Mouse (Mus musculus) Patski (cell line): ENCODE measurements at regions not wholly inside any gene's neighbourhood (a gene's known extent, or its start where the extent isn't known, plus 50 kb on each side); places are given as distances from the start of the nearest gene placed in this dataset.

Source experiments
- ATAC-seq: fragments of 100-300 bp; one replicate; pipeline ENCODE4 v1.8.0; 2021
- CTCF ChIA-PET: fragments of 350-600 bp; sonication (Branson Sonifier 250); formaldehyde crosslinking; loops from one replicate; lab custom pipeline; 2022; ENCODE audit warnings: inconsistent platforms; lab: Charles Lee
- POLR2A ChIA-PET: fragments of 350-600 bp; sonication (Branson Sonifier 250); formaldehyde crosslinking; loops from one replicate; lab custom pipeline; 2022; ENCODE audit warnings: antibody characterized with exemption, inconsistent platforms; lab: Charles Lee
- DNase-seq: peaks from one replicate; pipeline ENCODE4 v3.0.0-alpha.2; 2011; ENCODE audit warnings: low read depth, low spot score
- H3K27me3 ChIP-seq: fragments of 371-371 bp; one replicate; pipeline ENCODE4 v1.5.1; 2021
- CTCF ChIP-seq: fragments of 100-300 bp; IDR thresholded peaks from one replicate; pipeline ENCODE4 v1.5.1; 2021
- in situ Hi-C: fragments of 300-500 bp; cut with MboI; formaldehyde crosslinking; loops from 3 replicates; pipeline ENCODE4 v1.11.1; 2018; ENCODE audit warnings: low pct_unique_long_range_greater_than_20kb, mixed read lengths

- ChIA-PET POLR2A (no interaction called here), CTCF (no interaction called here)
- no peak for TF ChIP-seq CTCF
- H3K27me3 ChIP-seq, result no peaks in the 10 kb centered on the region
- in situ Hi-C loops, result no loop called here
- no peak for DNase-seq
- no peak for ATAC-seq
These were observed 629.0 kb upstream of the Cdh10 start for GRCm38 (mm10) chr15:18189622-18190308.

GRCm38 (mm10) chr15:18190490-18190889 is 628.3 kb upstream of the Cdh10 start:
- in situ Hi-C loops, result no loop called here
- ATAC-seq, result no peak
- CTCF ChIA-PET, result no interaction called here

GRCm38 (mm10) chr15:18211102-18211501 is 607.6 kb upstream of the Cdh10 start:
- no peaks in the 10 kb centered on the region for H3K27me3 ChIP-seq
- in situ Hi-C loops, result no loop called here
- CTCF ChIA-PET, result no interaction called here
- POLR2A ChIA-PET, result no interaction called here
- DNase-seq, result no peak
- ATAC-seq, result no peak
- no peak for TF ChIP-seq CTCF

More at GRCm38 (mm10) chr15:18190490-18190889, 628.3 kb upstream of the Cdh10 start:
- POLR2A ChIA-PET, result no interaction called here
- DNase-seq, result no peak
- H3K27me3 ChIP-seq, result no peaks in the 10 kb centered on the region
- no peak for TF ChIP-seq CTCF

GRCm38 (mm10) chr15:18219913-18220312 is 598.8 kb upstream of the Cdh10 start:
- no peak for ATAC-seq
- TF ChIP-seq CTCF, result peak; percentile 31
- no peaks in the 10 kb centered on the region for H3K27me3 ChIP-seq
- in situ Hi-C loops, result no loop called here
- ChIA-PET POLR2A (no interaction called here), CTCF (no interaction called here)
- DNase-seq, result no peak
